Mouse (Mus musculus) embryonic facial prominence, embryonic 15.5 days (tissue): ENCODE measurements around the gene Cpt1a. TPM values are rescaled to one million over a fixed set of nuclear protein-coding genes. Genes with fewer than 3 reads are reported as not detected.

ENCODE experiments used
- ATAC-seq: fragments of 200-750 bp; cut with Nextera tagmentation; 2 replicates; pipeline ENCODE4 v1.8.0; 2017; ENCODE audit warnings: low read depth, moderate TSS enrichment; ENCODE audit not compliant: insufficient number of reproducible peaks, low FRiP score, low TSS enrichment
- H3K27ac ChIP-seq: fragments of 300-500 bp; sonication (generic); replicated peaks from 2 replicates; pipeline ENCODE4 v1.5.1; 2015; ENCODE audit warnings: mild to moderate bottlenecking, inconsistent platforms
- H3K27me3 ChIP-seq: fragments of 300-500 bp; sonication (generic); 2 replicates; pipeline ENCODE4 v1.6.1; 2015; ENCODE audit warnings: inconsistent platforms
- H3K36me3 ChIP-seq: fragments of 300-500 bp; sonication (generic); 2 replicates; pipeline ENCODE4 v1.6.1; 2015; ENCODE audit warnings: mild to moderate bottlenecking, inconsistent platforms
- H3K4me1 ChIP-seq: fragments of 300-500 bp; sonication (generic); 2 replicates; pipeline ENCODE4 v1.6.1; 2015; ENCODE audit warnings: inconsistent platforms
- H3K4me2 ChIP-seq: fragments of 300-500 bp; sonication (generic); replicated peaks from 2 replicates; pipeline ENCODE4 v1.6.1; 2015; ENCODE audit warnings: mild to moderate bottlenecking, inconsistent platforms
- H3K4me3 ChIP-seq: fragments of 300-500 bp; sonication (generic); replicated peaks from 2 replicates; pipeline ENCODE4 v1.5.1; 2015; ENCODE audit warnings: mild to moderate bottlenecking, inconsistent platforms
- H3K9ac ChIP-seq: fragments of 300-500 bp; sonication (generic); 2 replicates; pipeline ENCODE4 v1.6.1; 2015; ENCODE audit warnings: inconsistent platforms
- H3K9me3 ChIP-seq: fragments of 300-500 bp; sonication (generic); replicated peaks from 2 replicates; pipeline ENCODE4 v1.6.1; 2016; ENCODE audit warnings: inconsistent platforms
- WGBS: fragments of 180-500 bp; shearing (Covaris S2); methylation state at CpG from one replicate; pipeline ENCODE4 v1.1.7; 2015; 5-methylcytosine and 5-hydroxymethylcytosine counted together
- polyA plus RNA-seq: library from polyadenylated mRNA; unstranded; fragments of >200 nt; fragmentation: Nextera tagmentation; extraction: Ambion mirVana; gene quantifications from 2 replicates; pipeline ENCODE4 v1.2.1, GENCODE M21; 2015

Cpt1a gene
- polyA plus RNA-seq, 1 experiment from 2014 or later = 18.2 TPM

GRCm38 (mm10) chr19:3304017-3304416 lies 18.1 kb upstream of the Cpt1a start:
- WGBS = 45% methylated on average over 4 of the region's 4 CpGs
- no peak for ATAC-seq
- Histone ChIP-seq H3K27me3 (0 out of 2 replicates have a peak, but pooled peaks cover 6% of the 10 kb centered on the region), H3K27ac (no peak overlapping the region), H3K36me3 (no peaks in the 10 kb centered on the region), H3K4me3 (no peak overlapping the region), H3K4me1 (no peaks in the 10 kb centered on the region), H3K9me3 (no peaks in the 10 kb centered on the region), H3K4me2 (no peak overlapping the region), H3K9ac (no peak overlapping the region)

GRCm38 (mm10) chr19:3307175-3307949 lies 14.8 kb upstream of the Cpt1a start:
- H3K4me2 ChIP-seq = no peak overlapping the region
- H3K9ac ChIP-seq = no peak overlapping the region
- H3K36me3 ChIP-seq = no peaks in the 10 kb centered on the region
- H3K9me3 ChIP-seq = no peaks in the 10 kb centered on the region
- ATAC-seq = no peak; the same call in 1 of the 2 replicates
- WGBS = 40% methylated on average over 16 of the region's 16 CpGs
- no peak overlapping the region for H3K27ac ChIP-seq
- H3K27me3 ChIP-seq = 0 out of 2 replicates have a peak, but pooled peaks cover 6% of the 10 kb centered on the region
- H3K4me1 ChIP-seq = no peaks in the 10 kb centered on the region
- H3K4me3 ChIP-seq = no peak overlapping the region

DNA sequence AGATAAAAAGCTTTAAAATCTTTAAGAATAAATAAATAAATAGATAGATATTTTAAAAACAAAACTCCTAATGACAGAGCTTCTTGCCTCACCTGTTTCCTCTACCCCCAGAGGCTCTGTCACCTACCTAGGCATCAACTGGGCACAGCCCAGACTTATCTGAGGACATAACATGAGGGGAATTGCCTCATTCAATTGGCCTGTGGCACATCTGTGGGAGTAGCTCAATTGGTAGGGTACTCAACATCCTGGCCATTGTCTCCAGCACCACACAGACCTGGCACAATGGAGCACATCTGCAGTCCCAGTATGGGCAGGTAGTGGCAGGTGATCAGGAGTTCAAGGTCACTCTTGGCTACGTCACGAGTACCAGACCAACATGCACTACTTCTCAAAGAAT lies 2.8 kb upstream of the Cpt1a start:
- H3K27ac ChIP-seq = no peak overlapping the region
- H3K4me3 ChIP-seq = no peak overlapping the region
- no peaks in the 10 kb centered on the region for H3K27me3 ChIP-seq
- H3K4me2 ChIP-seq = no peak overlapping the region
- no peak for ATAC-seq
- H3K9me3 ChIP-seq = no peaks in the 10 kb centered on the region
- WGBS = 75% methylated on average over 2 of the region's 2 CpGs
- H3K36me3 ChIP-seq = no peaks in the 10 kb centered on the region
- H3K9ac ChIP-seq = no peak overlapping the region
- H3K4me1 ChIP-seq = peaks cover 20% of the 10 kb centered on the region

GRCm38 (mm10) chr19:3320086-3320485 lies 2.0 kb upstream of the Cpt1a start:
- 80% methylated on average over 7 of the region's 7 CpGs for WGBS
- Histone ChIP-seq H3K9me3 (no peaks in the 10 kb centered on the region), H3K36me3 (no peaks in the 10 kb centered on the region), H3K27ac (no peak overlapping the region), H3K4me2 (no peak overlapping the region), H3K27me3 (no peaks in the 10 kb centered on the region), H3K9ac (no peak overlapping the region), H3K4me1 (peaks cover 27% of the 10 kb centered on the region), H3K4me3 (no peak overlapping the region)
- ATAC-seq = no peak

GRCm38 (mm10) chr19:3320801-3321200 lies 1.3 kb upstream of the Cpt1a start:
- Histone ChIP-seq H3K9ac (no peak overlapping the region), H3K4me2 (no peak overlapping the region), H3K36me3 (no peaks in the 10 kb centered on the region), H3K27ac (no peak overlapping the region), H3K4me1 (peaks cover 28% of the 10 kb centered on the region), H3K4me3 (no peak overlapping the region), H3K27me3 (no peaks in the 10 kb centered on the region), H3K9me3 (no peaks in the 10 kb centered on the region)
- WGBS = 82% methylated on average over 3 of the region's 3 CpGs
- ATAC-seq = no peak

DNA sequence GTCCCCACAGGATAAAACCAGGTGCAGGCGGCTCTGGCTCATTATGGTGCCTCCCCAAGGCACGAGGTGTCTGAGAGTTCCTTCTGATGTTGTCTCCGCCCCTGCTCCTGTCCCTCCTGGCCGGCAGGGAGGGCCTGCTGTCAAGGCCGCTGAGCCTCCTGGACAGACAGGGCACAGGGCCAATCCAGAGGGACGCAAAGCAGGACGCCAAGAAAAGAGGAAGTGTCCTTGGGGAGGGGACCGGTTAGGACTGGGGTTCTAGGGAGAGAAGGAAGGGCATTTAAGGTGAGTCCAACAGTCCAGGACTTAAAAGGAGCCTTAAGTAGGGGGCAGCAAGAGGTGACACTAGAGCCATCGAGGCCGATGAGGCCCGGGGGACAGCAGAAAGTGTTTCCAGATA lies 517 bp upstream of the Cpt1a start:
- 9% methylated on average over 11 of the region's 11 CpGs for WGBS
- H3K27me3 ChIP-seq = no peaks in the 10 kb centered on the region
- peak overlapping the region; percentile 92 for H3K4me2 ChIP-seq
- no peak for ATAC-seq
- H3K27ac ChIP-seq = no peak overlapping the region
- H3K4me1 ChIP-seq = peaks cover 37% of the 10 kb centered on the region
- H3K4me3 ChIP-seq = peak overlapping the region; percentile 60; the same call in 1 of the 2 replicates
- H3K9ac ChIP-seq = no peak overlapping the region
- no peaks in the 10 kb centered on the region for H3K36me3 ChIP-seq
- no peaks in the 10 kb centered on the region for H3K9me3 ChIP-seq

- Histone ChIP-seq H3K4me3 (peak overlapping the region; percentile 60), H3K9me3 (no peaks in the 10 kb centered on the region), H3K27me3 (no peaks in the 10 kb centered on the region), H3K4me1 (peaks cover 38% of the 10 kb centered on the region), H3K4me2 (peak overlapping the region; percentile 92), H3K27ac (peak overlapping the region; percentile 13; the same call in 1 of the 2 replicates), H3K9ac (peak overlapping the region; percentile 42), H3K36me3 (no peaks in the 10 kb centered on the region)
- peak; percentile 85 for ATAC-seq
- under 1% methylated on average over 45 of the region's 47 CpGs for WGBS
Observed at GRCm38 (mm10) chr19:3323201-3323621, 1.1 kb downstream of the Cpt1a start.

GRCm38 (mm10) chr19:3323753-3324270 lies 1.7 kb downstream of the Cpt1a start:
- no peaks in the 10 kb centered on the region for H3K27me3 ChIP-seq
- peaks cover 38% of the 10 kb centered on the region for H3K4me1 ChIP-seq
- H3K36me3 ChIP-seq = no peaks in the 10 kb centered on the region
- under 1% methylated on average over 34 of the region's 34 CpGs for WGBS
- H3K4me3 ChIP-seq = peak overlapping the region; percentile 60
- H3K9ac ChIP-seq = peak overlapping the region; percentile 42
- no peaks in the 10 kb centered on the region for H3K9me3 ChIP-seq
- H3K4me2 ChIP-seq = peak overlapping the region; percentile 92
- H3K27ac ChIP-seq = peak overlapping the region; percentile 89
- no peak for ATAC-seq

DNA sequence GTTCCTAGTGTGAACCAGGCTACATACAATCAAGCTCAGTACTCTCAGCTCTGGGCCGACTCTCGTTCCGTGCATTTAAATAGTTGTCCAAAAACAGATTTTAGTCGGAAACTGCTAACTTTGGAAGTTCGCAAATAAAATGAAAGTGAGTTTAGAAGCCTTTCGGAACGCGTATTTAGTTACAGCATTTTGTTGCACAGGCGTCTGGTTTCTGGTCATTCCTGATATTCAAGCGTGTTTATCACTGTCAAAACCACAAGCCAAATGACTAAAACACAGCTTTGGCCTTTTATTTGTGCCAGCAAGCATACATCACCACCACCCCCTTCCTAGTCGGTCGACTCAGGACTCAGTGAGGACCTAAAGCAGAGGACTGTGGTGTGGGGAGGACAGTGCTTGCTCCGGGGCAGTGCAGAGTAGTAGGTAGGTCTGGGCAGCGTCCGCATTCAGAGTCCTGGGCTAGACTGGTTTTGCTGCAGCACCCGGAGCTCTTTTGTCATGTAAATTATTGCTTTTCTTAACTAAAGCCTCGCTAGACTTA lies 2.2 kb downstream of the Cpt1a start:
- no peaks in the 10 kb centered on the region for H3K27me3 ChIP-seq
- WGBS = 3% methylated on average over 17 of the region's 17 CpGs
- H3K27ac ChIP-seq = peak overlapping the region; percentile 89
- peak overlapping the region; percentile 42; the same call in 1 of the 2 replicates for H3K9ac ChIP-seq
- peak overlapping the region; percentile 92 for H3K4me2 ChIP-seq
- H3K36me3 ChIP-seq = no peaks in the 10 kb centered on the region
- ATAC-seq = no peak
- H3K4me1 ChIP-seq = peaks cover 38% of the 10 kb centered on the region
- H3K4me3 ChIP-seq = peak overlapping the region; percentile 60
- no peaks in the 10 kb centered on the region for H3K9me3 ChIP-seq

- peak overlapping the region; percentile 60 for H3K4me3 ChIP-seq
Observed at GRCm38 (mm10) chr19:3324931-3325711, 3.0 kb downstream of the Cpt1a start.

More at GRCm38 (mm10) chr19:3324931-3325711, 3.0 kb downstream of the Cpt1a start:
- Histone ChIP-seq H3K9ac (peak overlapping the region; percentile 9), H3K4me1 (peaks cover 38% of the 10 kb centered on the region), H3K27ac (peak overlapping the region; percentile 89), H3K4me2 (peak overlapping the region; percentile 92), H3K36me3 (no peaks in the 10 kb centered on the region), H3K27me3 (no peaks in the 10 kb centered on the region), H3K9me3 (no peaks in the 10 kb centered on the region)
- under 1% methylated on average over 59 of the region's 59 CpGs for whole genome bisulfite sequencing
- ATAC-seq = peak; percentile 79
